Mouse (Mus musculus) ES-Bruce4 (cell line): Measurements from ENCODE around the gene Nynrin.

Experiments used
- EP300 ChIP-seq: IDR thresholded peaks from 2 replicates; pipeline ENCODE4 v1.6.1; 2011; ENCODE audit warnings: low read depth, low read length; ENCODE audit not compliant: insufficient read depth
- POLR2A ChIP-seq: IDR thresholded peaks from one replicate; pipeline ENCODE4 v1.8.1; 2011; ENCODE audit warnings: low read length; ENCODE audit not compliant: insufficient read depth

DNA sequence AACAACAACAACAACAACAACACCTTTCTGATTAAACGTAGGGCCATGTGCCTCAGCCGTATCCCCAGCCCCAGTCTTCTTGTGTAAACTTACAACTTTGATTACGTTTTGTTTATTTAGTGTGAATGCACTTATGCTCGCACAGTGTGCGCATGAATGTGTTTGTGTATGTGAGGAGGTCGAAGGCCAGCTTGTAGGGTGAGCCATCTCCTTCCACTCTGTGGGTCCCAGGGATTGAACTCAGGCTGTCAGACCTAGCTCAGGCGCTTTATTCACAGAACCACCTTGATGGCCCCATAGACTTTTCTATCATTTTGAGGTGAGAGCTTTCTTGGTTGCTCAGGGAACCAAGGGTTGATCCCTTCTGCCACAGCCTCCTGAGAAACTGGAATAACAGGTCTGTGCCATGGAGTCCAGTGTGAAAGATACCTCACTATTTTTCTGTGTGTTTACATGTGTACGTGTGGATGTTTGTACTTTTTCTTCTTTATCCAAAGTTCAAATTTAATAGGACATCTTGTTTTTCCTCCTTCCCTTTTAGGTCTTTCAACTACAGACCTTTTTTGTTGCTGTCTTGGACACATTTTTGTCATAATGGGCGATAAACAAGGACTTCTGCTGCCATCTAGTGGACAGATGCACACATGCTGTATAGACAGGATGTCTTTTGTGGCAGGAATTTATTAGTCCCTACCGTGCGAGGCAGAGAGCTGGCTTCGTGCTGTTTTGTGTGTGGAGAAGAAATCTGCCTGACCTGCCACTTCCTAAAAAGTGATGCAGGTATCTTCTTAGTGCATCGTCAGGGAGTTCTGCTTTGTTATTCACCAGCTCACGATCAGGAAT, 64.7 kb downstream of the Nynrin start:
- no peak for TF ChIP-seq EP300
- no peak for TF ChIP-seq POLR2A
